Mouse (Mus musculus) cerebellum, postnatal 10 days (tissue): ENCODE data around the gene Reg3g.
"Not testable (repeated sequence)": the region's sequence is repeated elsewhere in the genome, so short reads cannot be mapped to it uniquely, and the experiment has no call there.

ENCODE experiments used
- DNase-seq, 2 experiments: peaks; one replicate each; pipeline ENCODE4 v3.0.0; 2021; ENCODE audit warnings: mixed read lengths in 2 of 2

Gene Reg3g

DNA sequence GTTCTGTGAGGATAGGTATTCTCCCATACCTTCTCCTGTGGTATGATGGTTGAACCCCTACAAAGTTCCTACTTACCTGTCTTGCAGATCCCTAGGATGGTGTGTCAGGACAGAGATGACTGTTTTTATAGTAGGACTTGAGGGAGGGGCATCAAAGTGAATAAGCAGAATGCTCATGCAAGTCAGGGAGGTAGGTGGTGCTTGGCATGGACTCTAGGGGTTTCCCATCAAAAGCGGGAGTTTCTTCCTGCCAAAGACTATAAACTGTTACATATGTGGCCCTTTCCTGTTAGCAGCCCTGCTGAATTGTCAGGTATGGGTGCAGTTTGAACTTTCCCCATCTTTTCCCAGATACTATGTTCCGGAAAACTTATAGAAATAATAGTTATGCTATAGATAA, at the start of gene Reg3g:
Gene Reg3g (minus strand): TSS at position 101 of the 400 bp plus-strand sequence.
- no peak for DNase-seq

DNA sequence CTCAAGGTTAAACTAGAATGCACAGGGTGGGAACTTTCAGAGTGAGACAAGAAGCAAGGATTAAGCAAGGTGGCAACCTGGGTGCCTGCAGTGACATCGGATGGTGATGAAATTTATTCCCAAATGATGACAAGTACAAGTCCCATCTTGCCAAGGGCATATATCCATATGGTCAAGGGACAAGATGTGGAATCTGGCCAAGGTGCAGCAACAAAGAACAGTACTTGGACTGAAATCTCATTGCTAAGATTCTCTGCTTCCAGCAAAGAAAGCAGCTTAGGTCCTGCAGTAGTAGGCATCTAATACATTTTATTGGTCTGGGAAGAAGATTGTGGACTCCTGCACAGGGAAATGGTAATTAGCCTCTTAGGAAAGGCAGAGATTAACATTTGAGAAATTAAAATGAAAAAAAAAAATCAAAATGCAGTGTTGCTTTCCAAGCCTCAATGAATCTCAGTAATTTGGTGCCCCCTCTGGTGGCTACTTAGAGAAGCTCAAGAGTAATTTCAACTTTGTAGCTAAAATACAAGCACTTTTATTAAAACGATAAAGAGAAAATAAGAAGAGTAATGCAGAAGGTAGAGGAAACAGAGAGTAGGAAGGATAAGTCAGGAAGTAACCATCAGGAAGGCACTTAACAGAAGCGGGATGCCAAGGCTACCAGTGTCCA, 47.2 kb upstream of the Reg3g start:
- DNase-seq, result peak; percentile 26 to 49

- DNase-seq, result peak; percentile 72 to 74
Observed at GRCm38 (mm10) chr6:78512833-78513232, 44.2 kb upstream of the Reg3g start.

DNA sequence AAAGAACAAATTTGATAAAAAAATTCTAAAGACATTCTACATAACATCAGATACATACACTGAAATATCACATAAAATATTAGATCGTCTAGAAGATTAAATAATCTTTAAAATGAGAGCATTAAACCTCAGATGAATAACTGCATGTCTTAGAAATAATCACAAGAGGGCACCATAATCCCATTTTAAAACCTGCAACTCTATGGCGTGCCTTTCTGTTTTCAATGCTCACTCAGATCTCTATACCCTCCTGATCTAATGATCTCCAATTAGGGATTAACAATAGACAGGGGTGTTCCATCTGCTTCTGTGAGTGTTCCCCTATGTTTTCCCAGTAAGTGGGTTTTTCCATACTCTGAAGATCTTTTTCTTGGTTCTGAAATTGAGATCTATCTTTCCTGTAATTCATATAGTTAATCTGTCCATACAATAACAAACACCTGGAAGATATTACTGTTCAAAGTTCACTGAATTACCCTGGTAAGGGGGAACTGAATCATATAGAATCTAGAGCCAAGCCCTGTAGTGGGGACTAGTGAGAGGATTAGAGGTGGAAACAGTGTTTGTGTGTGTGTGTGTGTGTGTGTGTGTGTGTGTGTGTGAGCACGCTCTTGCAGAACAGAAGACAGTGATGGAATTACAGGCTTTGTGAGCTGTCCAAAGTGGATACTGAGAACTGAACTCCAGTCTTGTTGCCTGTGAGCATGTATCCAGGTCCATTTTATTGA, 41.7 kb upstream of the Reg3g start:
- DNase-seq, result no peak

- DNase-seq, result no peak
Observed at GRCm38 (mm10) chr6:78505745-78506144, 37.1 kb upstream of the Reg3g start.

DNA sequence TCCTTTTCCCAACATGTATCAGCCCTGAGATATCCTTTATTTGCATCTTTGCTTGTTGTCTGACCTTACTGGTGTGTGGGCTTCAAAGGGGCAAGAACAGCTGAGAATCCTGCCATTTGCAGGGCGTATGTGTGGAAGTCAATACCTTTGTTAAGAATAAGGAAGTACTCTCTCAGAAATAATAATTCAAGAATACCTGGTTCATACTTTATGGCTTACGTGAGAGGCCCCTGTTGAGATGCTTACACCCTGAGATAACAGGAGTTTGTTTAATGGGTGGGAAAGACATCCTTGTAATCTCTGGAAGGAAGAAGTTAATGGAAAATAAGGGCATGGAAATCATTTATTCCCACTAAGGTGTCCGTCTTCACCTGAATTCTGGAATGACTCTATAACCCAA, 26.0 kb upstream of the Reg3g start:
- no peak for DNase-seq

DNA sequence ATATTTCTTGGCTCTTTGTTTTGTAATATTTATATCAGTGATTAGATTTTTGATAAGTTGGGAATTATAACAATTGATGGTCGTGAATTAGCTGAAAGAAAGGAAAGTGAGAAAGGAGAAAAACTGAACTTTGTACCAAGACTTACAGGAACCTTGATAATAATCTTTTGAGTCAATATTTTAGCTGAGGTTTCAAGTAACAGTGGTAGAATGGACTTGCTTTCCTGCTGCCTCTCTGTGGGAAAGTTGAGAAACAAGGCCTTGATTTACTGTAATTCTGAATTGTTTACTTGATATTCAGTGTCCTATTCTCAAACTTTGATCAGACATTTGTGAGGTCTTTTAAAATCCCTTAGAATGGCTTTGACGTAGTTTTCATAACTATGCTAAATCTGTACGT, 615 bp upstream of the Reg3g start:
- no peak for DNase-seq

GRCm38 (mm10) chr6:78463266-78463665, 5.4 kb downstream of the Reg3g start:
- DNase-seq, result no peak

DNA sequence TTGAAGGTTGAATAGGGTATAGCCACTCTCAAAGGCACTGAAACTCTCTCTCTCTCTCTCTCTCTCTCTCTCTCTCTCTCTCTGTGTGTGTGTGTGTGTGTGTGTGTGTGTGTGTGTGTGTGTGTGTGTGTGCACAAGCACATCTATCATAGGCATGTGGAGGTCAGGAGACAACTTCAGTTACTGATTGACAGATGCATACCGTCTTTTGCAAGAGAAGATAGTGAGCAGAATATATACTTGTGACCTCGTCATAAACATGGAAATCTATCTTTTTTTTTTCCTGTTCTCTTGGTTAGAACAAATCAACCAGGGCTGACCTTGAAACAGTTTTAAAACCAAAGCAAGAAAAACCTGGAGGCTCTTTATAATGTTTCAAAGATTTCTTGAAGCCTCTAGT, 6.3 kb downstream of the Reg3g start:
- DNase-seq, result no peak

DNA sequence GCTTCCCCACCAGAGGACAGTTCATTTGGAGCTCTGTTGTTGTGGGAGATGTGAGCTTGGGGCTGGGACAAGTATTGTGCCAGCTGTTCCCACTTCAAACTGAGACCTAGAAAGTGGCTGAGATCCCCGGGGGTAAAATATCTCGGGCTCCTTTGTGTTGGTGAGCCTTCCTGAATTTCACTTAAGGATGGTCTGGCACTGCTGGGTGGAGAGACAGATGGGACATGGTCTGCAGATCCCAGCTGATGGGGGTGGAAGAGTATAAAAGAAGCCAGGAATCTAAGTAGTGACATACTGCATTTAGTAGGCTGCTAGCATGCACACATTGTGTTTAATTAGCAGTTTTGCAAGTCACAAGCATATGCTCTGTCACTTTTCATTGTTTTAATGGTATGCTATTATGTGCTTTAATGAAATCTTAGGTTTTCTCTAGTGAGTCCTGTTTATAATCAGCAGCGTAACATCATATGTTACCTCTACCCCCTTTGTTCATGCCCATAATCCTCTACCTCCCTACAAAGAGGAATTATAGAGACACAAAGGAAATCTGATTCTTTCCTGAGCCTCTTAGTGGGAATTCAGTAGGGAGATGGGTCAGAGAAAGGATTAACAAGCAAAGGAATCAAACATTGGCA, 8.4 kb downstream of the Reg3g start:
- DNase-seq, result peak; percentile 7 to 10

- DNase-seq, result no peak
Observed at GRCm38 (mm10) chr6:78452804-78453203, 15.9 kb downstream of the Reg3g start.

DNA sequence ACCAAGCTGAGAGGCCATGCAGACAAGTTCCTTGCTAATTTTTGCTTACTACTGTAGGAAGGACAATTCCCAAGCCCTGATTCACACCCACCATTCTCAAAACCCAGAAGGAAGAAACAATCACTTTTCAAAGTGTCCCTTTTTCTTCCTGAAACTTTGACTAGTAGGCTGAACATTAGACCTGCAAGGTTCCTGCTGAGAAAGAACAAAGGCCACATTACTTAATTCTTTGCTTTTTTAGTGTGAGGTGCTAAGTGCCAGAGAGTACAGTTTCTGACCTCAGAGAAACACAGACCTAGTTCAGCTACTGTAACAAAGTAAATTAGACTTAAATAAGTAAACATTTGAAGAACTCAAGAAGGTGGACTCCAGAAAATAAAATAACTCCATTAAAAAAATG, 20.3 kb downstream of the Reg3g start:
- DNase-seq, result no peak

DNA sequence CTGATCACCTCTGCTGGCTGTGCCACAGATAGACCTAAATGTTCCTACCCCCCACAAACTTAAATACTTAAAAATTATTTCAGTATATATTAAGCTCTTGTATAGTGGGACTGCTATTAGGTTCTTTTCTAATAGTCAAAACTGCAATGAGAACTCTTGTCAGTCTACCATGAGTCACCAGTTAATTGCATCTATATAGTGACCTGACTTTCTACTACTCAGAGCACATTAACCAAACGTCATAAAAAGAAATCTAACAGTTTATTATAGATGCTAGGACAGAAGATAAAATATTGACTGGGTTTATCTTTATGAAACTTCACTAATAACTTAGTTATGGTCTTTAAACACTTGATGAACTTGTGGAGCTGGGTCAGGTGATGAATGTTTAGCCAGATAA, 21.5 kb downstream of the Reg3g start:
- DNase-seq, result no peak

GRCm38 (mm10) chr6:78425497-78425896, 43.2 kb downstream of the Reg3g start:
- no peak for DNase-seq

- DNase-seq, result not testable (repeated sequence)
Observed at GRCm38 (mm10) chr6:78422411-78422810, 46.3 kb downstream of the Reg3g start, which contains the start of gene Reg1. TSS of gene Reg1 (plus strand) at chr6:78422711.
